Mouse (Mus musculus) brown adipose tissue, adult 24 weeks (tissue): Measurements from ENCODE around the gene Mcf2l. TPM values are rescaled to one million over a fixed set of nuclear protein-coding genes. Genes with fewer than 3 reads are reported as not detected.

ENCODE experiments used
- H3K27ac ChIP-seq: fragments of 200-500 bp; replicated peaks from 2 replicates; pipeline ENCODE4 v1.5.1; 2012; ENCODE audit warnings: low read depth, mild to moderate bottlenecking, low read length
- H3K4me1 ChIP-seq: fragments of 200-500 bp; 2 replicates; pipeline ENCODE4 v1.6.1; 2012; ENCODE audit warnings: low read length, mixed read lengths; ENCODE audit not compliant: control insufficient read depth, insufficient read depth, insufficient read length
- H3K4me3 ChIP-seq: fragments of 200-500 bp; 2 replicates; pipeline ENCODE4 v1.5.1; 2012; ENCODE audit warnings: low read depth, mild to moderate bottlenecking, low read length, moderate library complexity; ENCODE audit not compliant: insufficient read depth
- polyA plus RNA-seq: library from polyadenylated mRNA; stranded (reverse); fragments of >200 nt; gene quantifications from 2 replicates; pipeline ENCODE4 v1.2.4, GENCODE M21; 2012; ENCODE audit not compliant: missing spikeins, insufficient read depth, insufficient read length

Mcf2l gene
- polyA plus RNA-seq, 1 experiment: 7.2 TPM

DNA sequence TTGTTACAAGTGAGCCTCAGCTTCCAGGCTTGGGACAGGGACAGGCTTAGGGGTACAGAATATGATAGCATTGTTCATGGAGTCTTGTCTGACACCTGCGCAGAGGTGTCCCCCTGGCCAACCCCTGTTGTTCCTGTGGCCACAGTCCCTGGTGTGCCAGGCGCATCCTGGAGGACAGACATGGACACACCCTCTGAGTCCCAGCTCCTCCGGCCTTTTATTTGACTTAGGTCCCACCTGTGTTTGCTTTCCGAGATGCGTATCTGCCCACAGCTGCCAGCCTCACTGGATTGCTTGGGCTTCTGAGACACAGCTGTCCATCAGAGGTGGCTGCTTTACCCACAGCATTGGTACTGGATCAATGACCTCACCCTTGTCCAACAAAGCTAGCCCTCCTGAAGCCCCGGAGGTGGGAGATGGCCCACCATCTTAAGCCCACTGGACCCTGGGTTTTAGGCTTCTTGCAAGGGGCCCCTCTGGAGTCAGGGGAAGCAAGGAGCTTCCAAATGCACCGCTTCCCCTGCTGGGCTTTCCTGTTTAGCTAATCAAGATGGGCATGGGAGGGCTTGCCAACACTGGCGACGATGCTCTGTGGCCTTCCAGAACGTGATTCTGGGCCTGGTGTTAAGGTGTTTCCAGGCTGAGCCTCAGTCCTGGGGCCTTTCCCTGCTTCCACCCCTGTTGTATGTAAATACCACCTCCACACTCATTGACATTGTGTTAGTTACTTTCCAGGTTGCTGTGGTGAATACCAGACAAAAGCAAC, 67.7 kb downstream of the Mcf2l start:
- no peak overlapping the region for H3K27ac ChIP-seq
- H3K4me3 ChIP-seq: no peak overlapping the region
- peaks cover 24% of the 10 kb centered on the region for H3K4me1 ChIP-seq

DNA sequence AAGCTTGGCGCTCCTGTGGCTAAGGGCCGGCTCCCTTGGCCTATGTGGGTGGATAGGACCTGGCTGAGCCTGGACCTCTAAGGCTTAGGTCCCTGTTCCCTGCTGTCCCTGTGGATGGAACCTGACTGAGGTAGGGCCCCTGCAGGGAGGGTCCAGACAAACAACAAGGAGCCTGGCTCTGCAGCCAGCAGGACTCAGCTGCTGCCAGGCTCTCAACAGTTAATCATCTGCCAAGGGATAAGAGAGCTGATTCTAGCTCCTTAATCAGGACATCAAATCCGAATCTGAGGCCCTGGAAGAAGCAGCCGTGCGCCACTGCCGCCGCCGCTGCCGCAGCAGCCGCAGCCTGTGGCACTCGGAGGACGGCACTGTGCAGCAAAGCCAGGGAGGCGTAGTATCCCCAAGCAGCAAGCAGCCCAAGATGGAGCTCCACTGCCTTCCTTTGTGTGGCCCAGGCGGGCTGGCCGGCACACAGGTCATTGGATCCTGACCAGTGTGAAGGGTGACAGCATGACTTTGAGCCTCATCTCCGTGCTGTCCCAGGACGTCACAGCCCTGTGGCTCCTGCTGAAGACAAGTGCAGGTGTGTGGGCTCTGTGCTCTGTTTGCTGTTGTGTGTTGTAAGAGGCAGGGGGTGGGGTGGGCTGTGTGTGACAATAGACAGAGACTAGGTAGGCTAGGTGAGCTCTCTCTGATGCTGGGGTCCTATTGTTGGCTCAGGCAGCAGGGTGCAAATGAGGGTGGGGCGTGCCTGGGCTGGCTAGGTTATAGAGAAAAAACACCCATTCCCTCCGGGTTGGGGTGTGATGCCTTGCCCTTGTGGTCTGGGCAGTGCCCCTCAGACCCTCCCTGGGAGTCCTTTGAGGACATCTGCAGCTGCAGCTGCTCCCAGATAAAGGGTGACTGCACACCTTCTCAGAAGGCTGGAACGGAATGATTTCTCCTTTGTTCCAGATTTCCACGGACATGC, 74.3 kb downstream of the Mcf2l start:
- H3K27ac ChIP-seq: no peak overlapping the region
- no peak overlapping the region for H3K4me3 ChIP-seq
- peaks cover 28% of the 10 kb centered on the region for H3K4me1 ChIP-seq

DNA sequence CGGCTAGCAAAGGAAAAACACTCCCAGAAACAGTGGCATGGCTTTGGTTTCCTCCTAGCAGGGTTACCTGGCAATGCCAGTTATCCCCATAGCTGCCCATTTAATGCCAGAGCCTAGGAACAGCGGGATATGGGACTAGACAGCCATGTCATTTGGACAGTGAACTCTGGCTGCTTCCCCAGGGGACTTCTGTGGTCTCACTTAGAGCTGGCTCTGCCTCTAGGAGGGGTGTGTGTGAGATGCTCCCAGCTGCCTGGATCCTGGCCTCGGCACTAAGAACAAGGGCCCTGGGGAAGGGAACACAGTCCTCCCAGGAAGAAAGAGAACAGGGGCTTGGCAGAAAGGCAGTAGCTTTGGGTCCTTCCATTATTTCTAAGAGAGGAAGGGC, 75.0 kb downstream of the Mcf2l start:
- H3K4me3 ChIP-seq: no peak overlapping the region

DNA sequence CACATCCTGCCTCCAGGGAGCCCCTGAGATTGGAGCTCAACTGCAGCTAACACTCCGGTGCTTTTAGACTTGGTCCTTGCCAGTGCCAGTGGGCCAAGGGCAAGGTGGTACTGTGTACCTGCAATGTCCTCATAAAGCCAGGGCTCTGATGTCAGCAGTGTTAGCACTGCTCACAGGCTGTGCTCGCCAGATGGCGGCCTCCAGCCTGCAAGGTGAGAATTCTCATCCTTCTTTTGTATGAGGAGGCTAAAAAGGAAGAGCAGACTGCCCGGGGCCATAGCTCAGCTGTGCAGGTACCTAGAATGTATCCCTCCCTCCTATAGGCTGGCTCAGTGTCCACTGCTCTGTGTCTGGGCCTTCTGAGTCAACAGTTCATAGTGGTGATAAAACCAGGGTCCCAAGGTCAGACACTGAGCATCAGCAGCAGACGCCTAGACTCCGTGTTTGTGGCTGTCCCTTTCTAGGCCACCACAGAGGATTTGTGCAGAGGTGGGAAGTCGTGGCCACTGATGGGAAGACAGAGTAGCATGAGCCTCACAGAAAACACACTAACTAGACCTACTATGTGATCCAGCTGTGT, 77.5 kb downstream of the Mcf2l start:
- peaks cover 29% of the 10 kb centered on the region for H3K4me1 ChIP-seq
- no peak overlapping the region for H3K27ac ChIP-seq
- H3K4me3 ChIP-seq: no peak overlapping the region

More for the DNA sequence above, 75.0 kb downstream of the Mcf2l start:
- Histone ChIP-seq H3K27ac (no peak overlapping the region), H3K4me1 (peaks cover 28% of the 10 kb centered on the region)

DNA sequence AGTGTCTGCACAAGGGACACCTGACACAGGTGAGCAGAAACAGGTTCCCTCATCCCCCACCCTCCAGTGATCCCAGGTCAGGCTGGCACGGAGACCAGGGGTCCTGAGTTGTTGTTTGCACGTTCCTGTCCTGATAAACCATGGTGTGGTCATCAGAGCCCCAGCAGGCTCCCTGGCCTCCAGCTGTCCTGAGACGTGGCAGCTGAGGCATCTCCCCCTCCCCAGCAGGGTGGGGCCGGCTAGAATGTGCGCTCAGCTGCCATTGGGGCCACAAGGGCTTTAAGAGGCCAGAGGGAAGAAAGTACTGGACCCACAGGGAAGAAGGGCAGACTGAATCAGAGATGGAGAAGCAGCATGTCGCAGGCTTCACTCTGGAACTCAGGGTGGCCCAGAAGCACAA, 79.1 kb downstream of the Mcf2l start:
- Histone ChIP-seq H3K27ac (no peak overlapping the region), H3K4me1 (peaks cover 17% of the 10 kb centered on the region), H3K4me3 (no peak overlapping the region)

DNA sequence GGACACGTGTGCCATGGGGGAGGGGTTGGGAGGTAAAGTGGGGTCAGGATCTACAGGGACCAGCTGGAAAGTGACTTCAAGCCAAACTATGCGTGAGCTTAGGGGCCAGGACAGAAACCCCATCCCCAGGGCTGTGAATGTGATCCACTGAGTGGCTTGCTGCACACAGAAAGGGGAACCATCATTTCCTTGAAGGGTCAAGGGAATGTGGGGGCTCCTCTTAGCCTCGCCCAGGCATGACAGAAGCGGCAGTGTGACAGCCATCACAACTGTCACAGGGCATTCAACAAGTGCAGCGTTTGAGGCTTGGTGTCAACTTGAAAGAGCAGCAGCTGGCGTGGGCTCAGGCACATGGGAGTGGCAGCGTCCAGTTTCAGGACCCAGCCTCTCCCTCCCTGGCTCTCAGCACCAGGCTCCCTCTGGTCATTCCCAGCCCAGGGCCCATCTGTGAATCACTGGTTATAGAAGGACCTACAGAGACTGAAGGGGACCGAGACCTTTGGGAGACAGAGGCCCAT, 81.8 kb downstream of the Mcf2l start:
- 0 out of 2 replicates have a peak, but pooled peaks cover 9% of the 10 kb centered on the region for H3K4me1 ChIP-seq
- no peak overlapping the region for H3K27ac ChIP-seq
- no peak overlapping the region for H3K4me3 ChIP-seq

DNA sequence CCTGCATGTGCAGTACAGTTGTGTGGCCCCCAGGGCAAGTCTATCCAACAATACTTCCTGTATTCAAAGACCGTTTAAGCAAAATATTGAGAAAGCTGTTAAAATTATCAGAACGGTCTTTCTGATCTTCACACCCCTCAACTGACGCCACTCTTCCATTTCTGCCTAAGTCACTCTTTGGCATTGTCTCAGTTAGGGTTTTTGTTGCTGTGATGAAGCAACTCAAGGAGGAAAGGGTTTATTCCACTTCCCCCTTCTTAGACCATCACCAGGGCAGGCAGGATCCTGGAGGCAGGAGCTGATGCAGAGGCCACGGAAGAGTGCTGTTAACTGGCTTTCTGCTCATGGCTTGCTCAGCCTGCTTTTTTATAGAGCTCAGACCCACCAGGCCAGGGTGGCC, 82.3 kb downstream of the Mcf2l start:
- Histone ChIP-seq H3K4me1 (0 out of 2 replicates have a peak, but pooled peaks cover 9% of the 10 kb centered on the region), H3K4me3 (no peak overlapping the region), H3K27ac (no peak overlapping the region)

DNA sequence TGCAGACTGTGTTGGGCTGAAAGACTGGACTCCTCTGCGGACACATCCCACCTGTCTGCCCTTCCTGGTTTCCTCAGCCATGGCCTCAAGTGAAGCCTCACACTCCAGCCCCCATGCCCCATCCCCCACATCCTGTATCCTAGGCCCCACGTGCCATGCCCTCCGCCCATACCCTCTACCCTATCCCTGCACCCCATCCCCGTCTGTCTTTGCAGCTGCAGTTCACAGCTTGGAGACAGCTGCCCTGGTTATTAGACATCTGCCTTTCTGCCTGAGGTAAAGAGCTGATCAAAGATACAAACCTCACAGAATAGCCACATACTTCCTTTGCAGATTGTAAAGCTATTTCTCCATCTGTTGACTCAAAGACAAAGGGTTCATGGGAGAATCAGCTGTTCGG, 83.3 kb downstream of the Mcf2l start:
- H3K4me3 ChIP-seq: no peak overlapping the region

DNA sequence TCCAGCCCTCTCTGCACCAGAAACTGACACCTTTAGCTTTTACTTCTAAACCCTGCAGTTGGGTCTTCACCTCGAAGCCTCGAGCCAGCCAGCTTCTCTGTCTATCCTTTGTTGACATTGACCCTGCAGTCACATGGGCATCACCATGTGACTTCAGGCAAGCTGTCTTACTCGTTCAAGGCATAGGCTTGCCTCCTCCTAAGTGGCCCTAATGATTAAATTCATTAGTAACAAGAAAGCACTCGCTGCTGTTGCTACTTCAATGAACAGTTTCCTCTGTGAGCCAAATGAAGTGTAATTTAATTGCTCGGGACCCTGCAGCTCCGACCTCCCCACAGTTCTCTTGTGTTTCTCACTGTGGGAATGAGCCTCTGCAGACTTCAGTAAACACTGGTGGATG, 83.8 kb downstream of the Mcf2l start:
- H3K4me3 ChIP-seq: no peak overlapping the region
- 0 out of 2 replicates have a peak, but pooled peaks cover 9% of the 10 kb centered on the region for H3K4me1 ChIP-seq
- no peak overlapping the region for H3K27ac ChIP-seq

More for the DNA sequence above, 83.3 kb downstream of the Mcf2l start:
- Histone ChIP-seq H3K27ac (no peak overlapping the region), H3K4me1 (0 out of 2 replicates have a peak, but pooled peaks cover 9% of the 10 kb centered on the region)

DNA sequence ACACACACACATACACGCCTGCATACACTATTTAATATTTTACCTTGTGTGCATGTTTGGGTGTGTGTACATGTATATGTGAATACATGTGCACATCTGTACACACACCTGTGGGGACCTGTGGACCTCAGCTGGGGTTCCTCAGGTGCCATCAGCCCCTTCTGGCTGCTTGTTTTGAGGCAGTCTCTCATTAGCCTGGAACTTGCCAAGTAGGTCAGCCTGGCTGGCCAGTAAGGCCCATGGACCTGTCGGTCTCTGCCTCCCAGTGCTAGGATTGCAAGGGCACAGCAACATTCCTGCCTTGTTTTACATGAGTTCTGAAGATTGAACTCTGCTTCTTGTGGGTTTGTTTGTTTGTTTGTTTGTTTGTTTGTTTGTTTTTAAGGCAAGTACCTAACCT, 87.0 kb downstream of the Mcf2l start:
- H3K4me3 ChIP-seq: no peak overlapping the region
- no peak overlapping the region for H3K27ac ChIP-seq
- H3K4me1 ChIP-seq: 0 out of 2 replicates have a peak, but pooled peaks cover 4% of the 10 kb centered on the region

DNA sequence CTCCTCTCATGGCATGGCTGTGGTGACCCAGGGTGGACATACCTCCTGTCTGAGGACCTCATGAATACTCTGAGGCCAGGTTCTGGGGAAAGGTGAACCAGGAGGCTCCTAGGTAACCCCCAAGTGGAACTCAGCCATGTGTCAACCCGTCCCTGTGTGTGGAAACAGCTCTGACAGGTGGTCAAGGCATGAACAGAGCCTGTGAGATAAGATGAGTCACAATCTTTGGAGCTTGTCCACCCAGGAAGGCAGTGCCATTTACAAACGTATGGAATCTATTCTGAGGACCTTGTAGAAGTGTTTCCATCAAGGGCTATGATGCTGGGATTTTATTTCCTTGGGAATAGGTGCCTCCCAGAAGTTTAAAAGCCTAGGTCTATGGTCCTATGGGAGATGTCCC, 87.6 kb downstream of the Mcf2l start:
- 0 out of 2 replicates have a peak, but pooled peaks cover 2% of the 10 kb centered on the region for H3K4me1 ChIP-seq
- H3K27ac ChIP-seq: no peak overlapping the region
- H3K4me3 ChIP-seq: no peak overlapping the region

DNA sequence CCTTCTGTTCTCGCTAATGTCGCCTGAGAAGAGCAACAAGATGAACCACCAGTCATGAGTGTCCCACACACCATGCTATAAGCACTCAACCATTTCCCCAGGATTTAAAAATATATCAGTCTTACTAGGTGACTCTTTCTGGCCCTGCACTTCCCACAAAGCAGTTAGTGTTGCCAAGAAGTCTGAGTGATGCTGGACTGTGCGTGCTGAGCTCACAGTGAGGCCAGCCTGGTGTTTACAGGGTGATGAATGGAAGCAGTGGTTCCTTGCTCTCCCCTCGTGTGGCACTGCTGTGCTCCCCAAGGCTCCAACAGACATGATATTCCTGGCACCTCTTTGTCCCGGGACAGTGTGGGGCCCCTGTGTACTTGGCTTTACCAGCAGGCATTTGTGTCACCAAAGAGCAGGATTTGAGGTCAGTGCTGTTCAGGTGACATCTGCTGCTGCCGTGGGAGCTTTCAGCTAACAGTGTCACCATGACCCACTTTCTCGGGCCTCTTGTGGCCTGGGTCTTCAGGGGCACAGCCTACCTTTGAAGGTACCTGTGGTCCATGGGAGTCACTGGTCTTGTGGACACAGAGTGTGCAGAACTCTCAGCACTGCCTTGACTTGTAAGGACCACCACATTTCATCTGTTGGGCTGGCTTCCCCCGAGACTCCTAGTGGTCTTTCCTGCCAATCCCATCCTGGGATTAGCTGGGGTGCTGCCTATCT, 88.4 kb downstream of the Mcf2l start:
- Histone ChIP-seq H3K4me3 (no peak overlapping the region), H3K27ac (no peak overlapping the region), H3K4me1 (0 out of 2 replicates have a peak, but pooled peaks cover 2% of the 10 kb centered on the region)

DNA sequence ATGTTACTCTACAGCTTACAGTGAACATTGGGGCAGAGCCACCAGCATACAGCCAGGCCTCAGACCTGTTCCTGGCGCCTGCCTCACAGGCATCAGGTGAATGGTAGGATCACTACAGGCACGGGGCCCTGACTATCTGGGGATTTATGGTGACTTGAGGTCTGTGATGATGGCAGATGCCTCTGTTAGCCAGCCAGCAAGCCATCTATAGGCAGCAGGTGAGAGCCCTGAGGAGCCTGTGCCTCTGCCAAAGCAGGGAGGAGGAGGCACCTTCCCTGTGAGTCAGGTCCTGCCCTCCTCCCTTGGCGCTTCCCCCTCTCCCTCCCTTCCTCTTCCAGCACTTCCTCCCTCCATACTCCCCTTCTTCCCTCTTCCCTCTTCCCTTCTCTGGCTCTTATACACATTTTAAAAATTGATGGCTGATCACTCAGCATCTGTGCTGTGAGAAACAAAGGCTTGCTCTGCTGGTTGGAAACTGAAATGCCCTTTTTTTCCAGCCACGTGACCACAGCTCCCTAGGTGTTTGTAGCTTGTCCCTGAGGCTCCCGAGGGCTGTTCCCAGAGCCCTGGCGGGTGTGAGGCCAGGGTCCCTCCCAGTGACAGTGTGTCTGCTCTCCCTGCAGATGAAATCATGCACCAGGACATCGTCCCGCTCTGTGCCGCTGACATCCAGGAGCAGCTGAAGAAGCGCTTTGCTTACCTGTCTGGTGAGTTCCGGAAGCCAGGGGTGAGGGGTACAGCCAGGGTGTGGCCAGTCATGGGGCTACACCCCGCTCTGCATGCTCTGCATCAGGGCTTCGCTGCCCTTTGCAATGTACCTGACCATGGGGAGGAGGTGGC, 89.2 kb downstream of the Mcf2l start:
- Histone ChIP-seq H3K4me1 (0 out of 2 replicates have a peak, but pooled peaks cover 2% of the 10 kb centered on the region), H3K27ac (no peak overlapping the region), H3K4me3 (no peak overlapping the region)

DNA sequence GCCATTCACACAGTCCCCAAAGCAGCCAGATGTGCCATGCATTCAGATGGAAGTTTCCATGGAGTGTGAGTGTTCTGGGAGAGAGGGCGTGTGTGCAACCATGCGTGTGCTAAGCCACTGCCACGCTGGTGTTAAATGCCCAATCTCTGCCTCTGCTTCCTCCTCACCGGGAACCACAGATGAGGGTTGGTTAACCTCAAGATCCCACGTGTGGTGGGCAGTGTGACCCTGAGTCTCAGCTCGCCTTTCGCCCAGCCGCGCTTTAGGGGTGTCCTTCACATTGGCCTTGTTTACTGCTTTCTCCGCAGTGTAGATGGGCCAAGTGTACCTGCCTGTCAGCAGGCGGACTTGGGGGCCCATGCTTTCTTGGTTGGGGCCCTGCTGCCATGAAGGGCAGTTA, 102.7 kb downstream of the Mcf2l start:
- no peak overlapping the region for H3K4me3 ChIP-seq
- no peak overlapping the region for H3K27ac ChIP-seq
- H3K4me1 ChIP-seq: no peaks in the 10 kb centered on the region
